Mouse (Mus musculus) kidney, postnatal 0 days (tissue): ENCODE measurements at regions not wholly inside any gene's neighbourhood (a gene's known extent, or its start where the extent isn't known, plus 50 kb on each side); places are given as distances from the start of the nearest gene placed in this dataset.
"Not testable (repeated sequence)": the region's sequence is repeated elsewhere in the genome, so short reads cannot be mapped to it uniquely, and the experiment has no call there.

ENCODE experiments used
- ATAC-seq: fragments of 200-750 bp; cut with Nextera tagmentation; replicated peaks from 2 replicates; pipeline ENCODE4 v1.8.0; 2017; ENCODE audit warnings: low read depth, moderate number of reproducible peaks, moderate TSS enrichment, moderate library complexity; ENCODE audit not compliant: low FRiP score
- DNase-seq: peaks from one replicate; pipeline ENCODE4 v3.0.0-alpha.2; 2016; ENCODE audit warnings: low spot score
- H3K27ac ChIP-seq: fragments of 300-500 bp; sonication (generic); 2 replicates; pipeline ENCODE4 v1.5.1; 2014; ENCODE audit warnings: mild to moderate bottlenecking
- H3K27me3 ChIP-seq: fragments of 300-500 bp; sonication (generic); 2 replicates; pipeline ENCODE4 v1.6.1; 2014; ENCODE audit warnings: low read length, mixed read lengths; ENCODE audit not compliant: insufficient read depth
- H3K36me3 ChIP-seq: fragments of 300-500 bp; sonication (generic); 2 replicates; pipeline ENCODE4 v1.6.1; 2014; ENCODE audit warnings: low read length, mixed read lengths; ENCODE audit not compliant: insufficient read depth
- H3K4me1 ChIP-seq: fragments of 300-500 bp; sonication (generic); replicated peaks from 2 replicates; pipeline ENCODE4 v1.6.1; 2014; ENCODE audit warnings: antibody characterized with exemption, low read length, mixed read lengths; ENCODE audit not compliant: insufficient read depth
- H3K4me2 ChIP-seq: fragments of 300-500 bp; sonication (generic); 2 replicates; pipeline ENCODE4 v1.6.1; 2014; ENCODE audit warnings: mild to moderate bottlenecking, low read length, moderate library complexity, mixed read lengths
- H3K4me3 ChIP-seq: fragments of 300-500 bp; sonication (generic); replicated peaks from 2 replicates; pipeline ENCODE4 v1.5.1; 2014; ENCODE audit warnings: low read depth, low read length
- H3K9ac ChIP-seq: fragments of 300-500 bp; sonication (generic); 2 replicates; pipeline ENCODE4 v1.6.1; 2014; ENCODE audit warnings: low read depth, low read length
- H3K9me3 ChIP-seq: fragments of 300-500 bp; sonication (generic); replicated peaks from 2 replicates; pipeline ENCODE4 v1.6.1; 2016; ENCODE audit warnings: low read length, inconsistent platforms, mixed read lengths
- CTCF ChIP-seq: IDR thresholded peaks from 2 replicates; pipeline ENCODE4 v1.5.1; 2016; ENCODE audit warnings: antibody characterized with exemption, low read depth, mild to moderate bottlenecking, moderate library complexity
- WGBS: fragments of 180-500 bp; shearing (Covaris S2); extraction: QIAGEN DNeasy Blood & Tissue Kit; methylation state at CpG from one replicate; pipeline ENCODE4 v1.1.7; 2014; 5-methylcytosine and 5-hydroxymethylcytosine counted together

GRCm38 (mm10) chr13:5694626-5695025 lies 166.7 kb upstream of the Klf6 start:
- Histone ChIP-seq H3K4me2 (no peak overlapping the region), H3K27ac (no peak overlapping the region), H3K27me3 (no peaks in the 10 kb centered on the region), H3K9ac (no peak overlapping the region), H3K4me3 (no peak overlapping the region), H3K4me1 (no peaks in the 10 kb centered on the region), H3K9me3 (no peaks in the 10 kb centered on the region), H3K36me3 (no peaks in the 10 kb centered on the region)
- no peak; the same call in 1 of the 2 replicates for TF ChIP-seq CTCF
- ATAC-seq, result no peak
- DNase-seq, result no peak
- WGBS, result 95% methylated on average over 8 of the region's 8 CpGs

- H3K27ac ChIP-seq, H3K4me3 ChIP-seq, H3K4me1 ChIP-seq, H3K9ac ChIP-seq, ATAC-seq, H3K36me3 ChIP-seq, H3K4me2 ChIP-seq, H3K9me3 ChIP-seq, H3K27me3 ChIP-seq, DNase-seq: not testable (repeated sequence)
- 78% methylated on average over 3 of the region's 3 CpGs for WGBS
Measured at GRCm38 (mm10) chr13:5695581-5695980, 165.7 kb upstream of the Klf6 start.

- ATAC-seq (no peak), DNase-seq (no peak)
- Histone ChIP-seq H3K9ac (no peak overlapping the region), H3K4me1 (no peaks in the 10 kb centered on the region), H3K4me3 (no peak overlapping the region), H3K27ac (no peak overlapping the region), H3K9me3 (no peaks in the 10 kb centered on the region), H3K4me2 (no peak overlapping the region), H3K27me3 (no peaks in the 10 kb centered on the region), H3K36me3 (no peaks in the 10 kb centered on the region)
- TF ChIP-seq CTCF, result no peak
- WGBS, result 57% methylated on average over 2 of the region's 2 CpGs
Measured at GRCm38 (mm10) chr13:5696377-5696776, 164.9 kb upstream of the Klf6 start.

GRCm38 (mm10) chr13:5697329-5697728 lies 164.0 kb upstream of the Klf6 start:
- not testable (repeated sequence) for H3K27ac ChIP-seq, DNase-seq, H3K4me2 ChIP-seq, H3K4me3 ChIP-seq, H3K9ac ChIP-seq, H3K27me3 ChIP-seq, H3K4me1 ChIP-seq, H3K9me3 ChIP-seq, ATAC-seq, H3K36me3 ChIP-seq
- WGBS, result 79% methylated on average over 1 of the region's 1 CpGs

- H3K27ac ChIP-seq, result no peak overlapping the region
- no peak overlapping the region for H3K4me2 ChIP-seq
- H3K27me3 ChIP-seq, result no peaks in the 10 kb centered on the region
- H3K9me3 ChIP-seq, result no peaks in the 10 kb centered on the region
- H3K4me1 ChIP-seq, result no peaks in the 10 kb centered on the region
- H3K4me3 ChIP-seq, result no peak overlapping the region
- TF ChIP-seq CTCF, result no peak
- no peaks in the 10 kb centered on the region for H3K36me3 ChIP-seq
- H3K9ac ChIP-seq, result no peak overlapping the region
- DNase-seq (no peak), ATAC-seq (no peak)
- 86% methylated on average over 3 of the region's 3 CpGs for WGBS
Measured at GRCm38 (mm10) chr13:5702071-5702470, 159.2 kb upstream of the Klf6 start.

- H3K4me2 ChIP-seq, result no peak overlapping the region
- no peaks in the 10 kb centered on the region for H3K9me3 ChIP-seq
- H3K4me3 ChIP-seq, result no peak overlapping the region
- H3K27me3 ChIP-seq, result no peaks in the 10 kb centered on the region
- H3K27ac ChIP-seq, result no peak overlapping the region
- no peaks in the 10 kb centered on the region for H3K36me3 ChIP-seq
- TF ChIP-seq CTCF, result no peak
- no peak for DNase-seq
- ATAC-seq, result no peak
- no peak overlapping the region for H3K9ac ChIP-seq
- H3K4me1 ChIP-seq, result no peaks in the 10 kb centered on the region
Measured at GRCm38 (mm10) chr13:5704991-5705390, 156.3 kb upstream of the Klf6 start.

GRCm38 (mm10) chr13:5711646-5712045 lies 149.6 kb upstream of the Klf6 start:
- Histone ChIP-seq H3K4me3 (no peak overlapping the region), H3K27me3 (no peaks in the 10 kb centered on the region), H3K9me3 (no peaks in the 10 kb centered on the region), H3K4me2 (no peak overlapping the region), H3K36me3 (no peaks in the 10 kb centered on the region), H3K4me1 (no peaks in the 10 kb centered on the region), H3K27ac (no peak overlapping the region), H3K9ac (no peak overlapping the region)
- WGBS, result 96% methylated on average over 1 of the region's 1 CpGs
- ATAC-seq (no peak), DNase-seq (no peak)
- no peak for TF ChIP-seq CTCF
